Mouse (Mus musculus) thymus, adult 2 months (tissue): ENCODE results near the gene 1700010B08Rik.

Source experiments
- CTCF ChIP-seq: fragments of 200-500 bp; IDR thresholded peaks from 2 replicates; pipeline ENCODE4 v1.5.1; 2012; ENCODE audit warnings: mild to moderate bottlenecking, control low read depth, low read length, moderate library complexity, borderline replicate concordance; ENCODE audit not compliant: control insufficient read depth, poor library complexity, insufficient read depth; ENCODE audit errors: extremely low read depth
- POLR2A ChIP-seq: fragments of 200-500 bp; IDR thresholded peaks from 2 replicates; pipeline ENCODE4 v1.6.1; 2012; ENCODE audit warnings: mild to moderate bottlenecking, low read length, control low read depth, moderate library complexity; ENCODE audit not compliant: control insufficient read depth, poor library complexity, insufficient read depth; ENCODE audit errors: extremely low read depth

DNA sequence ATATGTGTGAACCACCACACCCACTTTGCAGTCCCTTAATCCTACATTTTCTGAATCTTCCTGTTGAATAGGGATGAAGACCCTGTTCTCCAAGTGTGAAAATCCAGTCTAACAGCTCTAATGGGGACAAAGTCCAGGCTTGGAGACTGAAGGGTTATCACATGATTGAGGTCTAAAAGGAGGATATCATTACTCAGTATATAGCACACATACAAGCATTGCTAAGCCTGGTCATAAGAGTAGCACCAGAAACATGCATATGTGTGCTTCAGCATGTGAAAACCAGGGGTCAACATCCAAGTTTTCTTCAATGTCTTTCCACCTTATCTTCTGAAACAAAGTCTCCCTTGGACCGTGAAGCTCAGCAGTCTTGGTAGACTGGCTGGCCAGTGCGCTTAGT is 40.6 kb upstream of the 1700010B08Rik start:
- TF ChIP-seq CTCF (no peak), POLR2A (no peak)
